Mouse (Mus musculus) forebrain, embryonic 15.5 days (tissue): ENCODE data around the gene Fam162a. TPM values are rescaled to one million over a fixed set of nuclear protein-coding genes. Genes with fewer than 3 reads are reported as not detected.

Source experiments
- polyA plus RNA-seq: library from polyadenylated mRNA; unstranded; fragments of >200 nt; fragmentation: Nextera tagmentation; extraction: Ambion mirVana; gene quantifications from 2 replicates; pipeline ENCODE4 v1.2.1, GENCODE M21; 2015

Gene Fam162a
- polyA plus RNA-seq, 1 experiment from 2014 or later, result 169 TPM

Other genes starting within 250 kb of the Fam162a start
- 0.19 and 0.26 TPM in 2 replicates for gene Parp14, start 200.1 kb downstream of the Fam162a start, polyA plus RNA-seq
- 2.4 and 2.5 TPM in 2 replicates for gene Parp9, start 133.1 kb downstream of the Fam162a start, polyA plus RNA-seq
- gene Dtx3l, start 132.4 kb downstream of the Fam162a start, polyA plus RNA-seq, result 1.7 and 2.2 TPM in 2 replicates
- 75.2 and 76.2 TPM in 2 replicates for gene Kpna1, start 92.8 kb downstream of the Fam162a start, polyA plus RNA-seq
- 14.1 and 16.1 TPM in 2 replicates for gene Wdr5b, start 30.4 kb downstream of the Fam162a start, polyA plus RNA-seq
- gene Ccdc58, start 91 bp upstream of the Fam162a start, polyA plus RNA-seq, result 34.7 and 35.4 TPM in 2 replicates
- gene Csta1, start 59.6 kb upstream of the Fam162a start, polyA plus RNA-seq, result not detected in 2 replicates
- not detected in 2 replicates for gene Stfa2l1, start 85.2 kb upstream of the Fam162a start, polyA plus RNA-seq
- 0.50 and 0.54 TPM in 2 replicates for gene Gm5483, start 112.6 kb upstream of the Fam162a start, polyA plus RNA-seq
- not detected in 2 replicates for gene Gm5416, start 138.8 kb upstream of the Fam162a start, polyA plus RNA-seq
- not detected in 2 replicates for gene 2010005H15Rik, start 149.9 kb upstream of the Fam162a start, polyA plus RNA-seq
- gene Stfa1, start 205.4 kb upstream of the Fam162a start, polyA plus RNA-seq, result 0.99 and 1.5 TPM in 2 replicates